Mouse (Mus musculus) adrenal gland, adult 18-20 months (tissue): ENCODE results near the gene Fam193b. TPM values are rescaled to one million over a fixed set of nuclear protein-coding genes. Genes with fewer than 3 reads are reported as not detected.

Experiments
- DNase-seq, 2 experiments: peaks; one replicate each; pipeline ENCODE4 v3.0.0; 2021 to 2022; ENCODE audit warnings: low spot score in 2 of 2
- total RNA-seq, 2 experiments: library from RNA; stranded (reverse); gene quantifications; 1 replicate in 1 of 2; 2 replicates in 1 of 2; pipeline ENCODE4 v1.2.3; 2021

Gene Fam193b
- total RNA-seq, 2 experiments from 2014 or later, result 45.5 to 52.7 TPM

DNA sequence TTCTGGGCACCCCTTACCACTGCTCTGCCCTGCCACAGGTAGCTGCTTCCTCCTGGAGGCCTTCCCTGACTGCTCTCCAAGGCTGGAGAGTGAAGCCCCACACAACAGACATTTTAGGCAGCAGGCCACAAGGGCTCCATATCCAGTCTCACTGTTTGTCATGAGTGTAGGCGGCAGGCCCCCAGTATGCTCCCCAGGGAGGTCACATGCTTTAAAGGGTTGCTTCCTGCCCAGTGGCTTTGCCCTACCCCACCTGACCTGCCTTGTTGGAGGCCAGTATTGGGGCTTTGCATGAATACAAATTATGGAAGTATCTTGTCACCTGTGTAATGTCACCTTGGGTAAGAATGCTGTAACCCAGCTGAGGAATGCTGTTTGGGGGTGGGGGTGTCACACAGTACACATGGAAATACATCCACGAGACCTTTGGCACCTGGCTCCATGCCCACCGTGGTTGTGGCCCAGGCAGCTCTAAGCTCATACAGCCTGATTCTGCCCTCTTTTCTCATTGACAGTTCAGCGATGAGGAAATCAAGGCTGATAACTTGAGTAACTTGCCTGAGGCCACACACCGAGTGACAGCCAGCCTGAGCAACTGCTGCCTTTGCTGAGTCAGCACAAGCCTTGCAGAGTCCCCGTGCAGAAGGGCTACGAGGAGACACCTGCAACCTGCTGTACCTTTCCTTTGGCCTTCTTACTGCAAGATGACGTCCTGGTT is 41.6 kb downstream of the Fam193b start, which contains the start of gene Dok3:
TSS of gene Dok3 (minus strand) at position 99 of the 718 bp plus-strand sequence.
- DNase-seq, result no peak

DNA sequence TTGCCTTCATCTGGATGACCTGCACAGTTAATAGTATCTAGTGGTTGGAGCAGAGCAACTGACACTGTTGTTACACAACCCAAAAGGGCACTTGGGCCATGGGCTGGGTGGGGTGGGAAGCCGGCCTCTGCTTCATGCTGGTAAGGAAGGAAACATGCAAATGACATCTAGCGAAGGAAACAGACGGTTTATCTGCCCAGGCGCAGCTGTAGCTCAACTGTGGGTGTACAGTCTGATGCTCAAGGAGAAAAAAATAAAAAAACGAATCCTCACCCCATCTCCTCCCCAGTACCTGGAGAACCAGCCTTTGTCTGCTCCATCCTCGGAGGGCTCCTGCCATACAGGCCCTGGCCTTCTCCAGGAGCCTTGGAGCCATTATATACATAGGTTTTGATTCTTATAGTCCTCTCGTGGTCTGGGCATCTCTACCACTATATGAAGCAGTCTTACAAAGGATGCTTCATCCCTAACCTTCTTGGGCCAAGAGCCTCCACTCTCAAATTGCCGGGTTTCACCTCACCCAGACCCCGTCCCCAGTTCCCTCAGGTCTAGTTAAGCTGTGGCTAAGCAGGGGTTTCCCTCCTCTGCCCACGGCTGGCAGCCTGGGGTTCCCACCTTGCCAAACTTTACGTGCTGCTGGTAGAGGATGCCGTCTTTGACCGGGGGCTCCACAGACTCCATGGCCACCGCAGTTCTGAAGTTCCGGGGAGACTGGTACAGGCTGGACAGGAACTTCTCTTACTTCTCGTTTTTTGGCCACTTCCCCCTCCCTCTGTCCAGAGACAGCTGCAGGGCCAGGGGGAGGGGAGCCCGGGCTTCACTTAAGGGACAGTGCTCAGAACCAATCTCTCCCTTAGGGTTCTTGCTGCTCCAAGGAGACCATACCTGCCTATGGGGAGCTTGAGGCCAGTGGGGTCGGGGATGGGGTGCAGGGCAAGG is 42.8 kb downstream of the Fam193b start:
- no peak for DNase-seq

DNA sequence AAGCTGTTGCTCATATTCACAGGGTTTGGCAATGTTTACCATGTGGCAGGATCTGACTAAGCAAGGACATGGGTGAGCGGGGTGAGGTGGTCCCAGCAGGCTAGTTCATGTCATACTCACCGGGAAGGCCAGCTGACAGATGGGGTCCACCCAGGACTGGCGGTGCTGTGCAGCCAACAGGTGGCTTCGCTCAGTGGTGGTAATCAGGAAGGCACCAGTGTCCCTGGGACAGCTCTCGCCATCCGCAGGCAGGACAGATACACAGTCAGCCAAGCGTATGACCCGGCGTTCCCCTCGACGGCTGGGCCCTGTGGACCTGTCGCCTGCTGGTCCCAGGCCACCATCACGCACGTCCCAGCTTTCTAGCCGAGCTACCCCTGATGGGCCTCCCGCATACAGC is 43.7 kb downstream of the Fam193b start:
- DNase-seq, result no peak

DNA sequence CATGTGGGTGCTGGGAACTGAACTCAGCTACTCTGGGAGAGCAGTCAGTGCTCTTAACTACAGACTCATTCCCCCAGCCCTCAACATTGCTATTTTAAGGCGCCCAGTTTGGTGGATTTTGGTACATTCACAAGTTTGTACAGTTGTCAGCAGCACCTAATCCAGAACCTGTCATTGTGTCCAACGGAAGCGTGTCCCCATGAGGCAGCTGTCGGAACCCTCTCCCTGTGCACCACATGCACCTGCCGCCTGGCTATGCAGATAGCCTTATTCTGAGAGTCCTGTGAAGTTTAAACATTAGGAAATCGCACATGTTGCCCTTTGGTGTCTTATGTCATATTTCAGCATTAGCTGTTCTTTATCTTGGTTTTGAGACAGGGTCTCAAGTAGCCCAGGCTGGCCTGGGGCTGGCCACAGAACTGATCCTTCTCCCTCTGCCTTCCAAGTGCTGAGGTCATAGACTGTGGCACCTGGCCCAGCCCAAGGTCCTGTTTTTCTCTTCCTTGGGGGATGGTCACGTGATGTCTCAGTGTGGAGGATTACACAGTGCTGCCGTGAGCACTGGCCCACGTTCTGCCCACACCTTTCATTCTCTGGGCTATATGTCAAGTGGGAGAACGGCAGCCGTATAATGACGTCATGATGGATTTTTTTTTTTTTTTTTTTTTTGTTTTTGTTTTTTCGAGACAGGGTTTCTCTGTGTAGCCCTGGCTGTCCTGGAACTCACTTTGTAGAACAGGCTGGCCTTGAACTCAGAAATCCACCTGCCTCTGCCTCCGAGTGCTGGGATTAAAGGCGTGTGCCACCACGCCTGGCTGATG is 45.0 kb downstream of the Fam193b start:
- DNase-seq, result no peak

DNA sequence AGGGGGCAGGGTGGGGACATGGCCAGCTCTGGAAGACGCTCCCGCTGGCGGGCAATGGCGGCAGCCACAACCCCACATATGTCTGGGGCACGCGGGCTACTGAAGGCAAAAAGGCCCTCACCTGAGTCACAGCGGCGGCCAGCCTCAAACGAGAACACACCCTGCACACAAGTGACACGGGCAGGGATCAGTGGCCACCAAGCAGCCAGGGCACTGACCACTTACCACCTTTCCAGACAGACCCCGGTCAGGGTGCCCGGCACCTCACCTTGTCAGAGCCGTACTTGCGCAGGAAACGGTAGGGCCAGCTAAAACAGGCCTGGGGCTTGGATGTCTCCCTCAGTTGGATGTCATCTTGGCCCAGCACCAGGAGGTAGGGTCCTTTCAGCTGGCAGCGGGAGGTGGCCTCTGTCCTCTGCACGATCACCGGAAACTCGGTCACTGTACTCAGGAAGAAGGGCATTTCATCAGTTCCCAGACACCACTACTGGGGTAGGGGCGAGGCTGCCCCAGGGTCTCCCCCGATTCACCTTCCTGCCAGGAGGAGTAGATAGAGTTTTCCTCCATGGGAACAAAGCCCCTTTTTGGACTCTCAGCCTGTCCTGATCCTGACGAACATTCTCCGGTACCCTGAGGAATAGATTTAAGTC is 46.8 kb downstream of the Fam193b start:
- no peak for DNase-seq

DNA sequence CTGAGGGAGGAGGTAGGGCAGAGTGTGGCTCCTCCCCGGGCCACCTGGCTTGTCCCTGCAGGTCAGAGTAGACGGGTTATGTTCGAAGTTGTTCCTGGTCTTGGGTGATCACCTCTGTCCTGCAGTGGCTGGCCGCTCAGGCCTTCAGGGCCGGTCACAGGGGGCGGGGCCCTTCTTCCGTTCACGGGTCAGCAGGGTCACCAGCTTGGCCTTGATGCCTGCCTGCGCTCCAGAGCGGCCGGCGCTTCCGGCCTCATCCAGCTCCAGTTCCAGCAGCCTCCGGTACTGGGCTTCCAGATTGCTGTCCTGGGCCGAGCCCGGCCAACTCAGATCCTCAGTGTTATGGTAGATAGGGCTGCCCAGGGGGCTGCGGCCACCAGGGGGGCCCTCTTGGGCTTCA is 47.6 kb downstream of the Fam193b start:
- DNase-seq, result no peak

DNA sequence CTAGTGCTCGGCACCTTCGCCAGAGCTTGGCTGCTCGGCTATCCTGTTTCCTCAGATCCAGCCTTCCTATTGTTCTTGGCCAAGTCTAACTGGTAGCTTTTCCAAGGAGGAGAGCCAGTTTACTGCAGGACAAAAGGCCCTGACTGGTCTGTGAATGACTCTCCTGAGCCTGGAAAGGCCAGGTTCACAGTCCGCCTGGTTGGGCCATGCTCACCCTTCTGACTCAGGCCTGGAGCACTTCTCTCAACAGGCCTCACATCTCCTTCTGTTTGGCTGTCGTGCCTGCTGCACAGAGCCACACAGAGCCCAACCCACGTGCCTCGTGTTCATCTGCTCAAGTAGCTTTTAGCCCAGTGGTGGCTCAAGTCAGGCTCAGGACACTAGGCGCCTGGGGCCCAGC is 48.2 kb downstream of the Fam193b start:
- DNase-seq, result no peak

DNA sequence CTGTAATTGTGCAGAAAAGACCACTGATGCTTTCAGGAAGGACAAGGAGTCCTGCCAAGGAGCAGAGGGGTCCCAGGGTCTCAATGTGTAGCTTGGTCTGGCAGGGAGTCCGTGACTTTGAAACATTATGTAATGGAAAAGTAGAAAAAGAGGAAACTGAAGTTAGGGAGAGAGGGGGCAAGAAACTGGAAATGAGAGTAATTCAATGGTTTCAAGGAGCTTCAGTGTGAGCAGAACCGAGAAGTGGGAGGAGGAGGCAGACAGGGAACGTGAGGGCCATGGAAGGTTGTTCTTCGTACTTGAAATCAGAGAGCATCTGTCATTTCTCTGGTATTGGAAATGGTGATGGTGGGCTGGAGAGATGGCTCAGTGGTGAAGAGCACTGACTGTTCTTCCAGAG is 51.3 kb downstream of the Fam193b start:
- DNase-seq, result no peak

DNA sequence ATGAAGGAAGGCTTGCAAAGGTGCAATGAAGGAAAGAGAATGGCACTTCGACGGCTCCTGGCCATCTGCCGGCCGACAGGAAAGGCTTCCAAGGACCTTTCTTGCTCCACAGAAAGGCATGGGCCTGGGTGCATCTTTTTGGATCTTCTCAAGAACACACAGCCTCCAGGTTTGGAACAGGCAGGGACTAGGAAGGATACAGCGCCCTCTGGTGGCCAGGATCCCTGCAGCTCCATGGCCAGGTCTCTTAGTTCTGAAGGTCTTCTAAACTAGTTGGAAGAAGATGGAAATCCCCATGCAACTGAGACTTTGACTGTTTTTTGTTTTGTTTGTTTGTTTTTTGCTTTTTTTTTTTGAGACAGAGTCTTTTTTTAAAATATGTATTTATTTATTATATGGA is 54.0 kb downstream of the Fam193b start:
- DNase-seq, result peak; percentile 90 to 95

DNA sequence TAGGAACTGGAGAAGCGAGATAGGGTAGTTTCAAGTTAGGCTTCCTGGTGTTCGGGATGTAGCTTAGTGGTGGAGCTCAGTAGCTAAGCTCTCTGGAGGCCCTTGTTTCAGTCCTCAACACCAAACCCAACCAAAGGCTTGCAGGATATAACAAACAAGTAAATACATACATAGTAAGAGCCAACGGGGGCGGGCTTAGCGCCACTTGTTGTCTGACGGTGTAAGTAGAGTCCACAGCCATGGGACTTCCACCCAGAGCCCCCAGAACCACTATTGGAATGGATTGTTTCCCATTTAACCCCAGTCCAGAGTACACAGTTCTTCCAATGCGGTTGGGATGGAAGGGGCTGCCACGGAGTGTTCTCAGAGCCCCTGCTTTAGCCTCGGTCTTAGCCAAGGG is 57.1 kb downstream of the Fam193b start:
- DNase-seq, result no peak

DNA sequence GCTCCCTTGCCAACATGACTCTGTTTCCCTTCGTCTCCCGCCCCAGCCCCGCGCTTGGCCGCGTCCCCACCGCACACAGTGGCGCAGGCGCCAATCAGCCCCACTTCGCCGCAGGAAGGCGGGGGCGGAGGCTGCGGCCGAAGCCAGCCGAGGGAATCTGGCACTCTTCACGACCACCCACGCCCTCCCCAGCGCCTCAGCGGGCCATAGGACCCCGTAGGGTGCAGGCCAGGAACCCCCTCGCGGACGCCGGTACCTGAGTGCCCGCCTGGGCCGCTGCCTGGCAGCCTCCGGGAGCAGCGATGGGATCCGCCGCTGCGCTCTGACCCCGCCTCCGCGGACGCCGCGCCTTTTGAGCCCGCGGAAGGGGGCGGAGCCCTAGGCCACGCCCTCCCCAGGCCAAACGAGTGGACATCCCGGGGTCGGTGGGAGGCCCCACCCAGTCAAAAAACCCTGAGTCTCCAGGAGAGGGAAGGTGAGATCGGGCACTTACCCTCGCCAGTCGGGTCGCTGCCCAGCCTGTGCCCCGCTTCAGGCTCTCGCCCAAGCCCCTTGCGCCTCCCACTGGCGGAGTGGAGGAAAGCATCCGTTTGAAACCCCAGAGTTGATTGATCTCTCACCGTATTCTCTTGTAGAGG is 57.7 kb downstream of the Fam193b start, which contains the start of gene Pdlim7:
TSS of gene Pdlim7 (minus strand) at position 566 of the 638 bp plus-strand sequence.
- DNase-seq, result peak; percentile 96 to 97

DNA sequence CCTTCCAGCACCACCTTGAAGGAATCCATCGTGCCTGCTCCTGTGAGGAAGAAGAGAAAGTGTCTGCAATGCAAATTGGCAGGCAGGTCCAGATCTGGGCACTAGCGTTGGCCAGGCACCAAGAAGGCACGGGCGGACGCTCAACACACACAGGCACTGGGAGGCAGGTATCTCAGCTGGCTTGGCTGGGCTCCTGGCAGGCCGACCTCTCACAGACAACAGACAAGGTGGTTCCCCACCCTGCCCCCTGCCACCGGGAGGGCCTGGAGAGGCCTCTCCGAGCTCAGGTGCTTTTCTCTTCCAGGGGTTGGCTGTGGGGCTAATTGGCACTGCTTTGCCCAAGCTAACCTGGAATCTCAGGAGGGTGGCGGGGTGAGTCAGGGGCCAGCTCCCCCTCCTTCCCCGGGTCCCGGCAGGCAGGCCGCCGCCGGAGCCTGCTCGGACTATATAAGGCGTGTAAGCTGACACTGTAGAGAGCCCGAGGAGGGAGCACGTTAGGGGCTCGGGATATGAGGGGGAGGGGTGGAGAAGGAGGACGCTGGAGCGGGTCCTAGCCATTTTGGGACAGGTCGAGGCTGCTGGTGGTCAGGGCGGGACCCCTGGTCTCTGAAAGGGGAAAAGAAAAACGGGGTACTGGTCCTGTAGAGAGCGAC is 58.4 kb downstream of the Fam193b start:
- peak in 1 of 2 experiments; percentile 49 for DNase-seq

DNA sequence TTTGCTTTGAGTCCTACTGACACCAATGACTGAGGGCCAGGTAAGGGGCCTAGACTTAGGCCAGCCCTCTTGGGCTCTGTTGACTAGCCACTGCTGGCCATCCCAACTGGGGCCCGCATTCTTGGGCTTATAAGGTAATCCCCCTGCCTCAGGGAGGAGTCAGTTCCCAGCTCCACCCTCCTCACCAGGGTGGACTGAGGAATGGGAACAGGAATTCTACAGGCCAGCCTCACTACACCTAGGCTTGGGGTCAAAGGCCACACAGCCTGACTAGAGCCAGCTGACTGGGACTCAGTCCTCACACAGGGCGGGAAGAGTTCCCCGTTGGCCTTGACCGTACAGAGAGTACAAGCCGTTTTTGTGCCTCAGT is 59.4 kb downstream of the Fam193b start:
- DNase-seq, result no peak

DNA sequence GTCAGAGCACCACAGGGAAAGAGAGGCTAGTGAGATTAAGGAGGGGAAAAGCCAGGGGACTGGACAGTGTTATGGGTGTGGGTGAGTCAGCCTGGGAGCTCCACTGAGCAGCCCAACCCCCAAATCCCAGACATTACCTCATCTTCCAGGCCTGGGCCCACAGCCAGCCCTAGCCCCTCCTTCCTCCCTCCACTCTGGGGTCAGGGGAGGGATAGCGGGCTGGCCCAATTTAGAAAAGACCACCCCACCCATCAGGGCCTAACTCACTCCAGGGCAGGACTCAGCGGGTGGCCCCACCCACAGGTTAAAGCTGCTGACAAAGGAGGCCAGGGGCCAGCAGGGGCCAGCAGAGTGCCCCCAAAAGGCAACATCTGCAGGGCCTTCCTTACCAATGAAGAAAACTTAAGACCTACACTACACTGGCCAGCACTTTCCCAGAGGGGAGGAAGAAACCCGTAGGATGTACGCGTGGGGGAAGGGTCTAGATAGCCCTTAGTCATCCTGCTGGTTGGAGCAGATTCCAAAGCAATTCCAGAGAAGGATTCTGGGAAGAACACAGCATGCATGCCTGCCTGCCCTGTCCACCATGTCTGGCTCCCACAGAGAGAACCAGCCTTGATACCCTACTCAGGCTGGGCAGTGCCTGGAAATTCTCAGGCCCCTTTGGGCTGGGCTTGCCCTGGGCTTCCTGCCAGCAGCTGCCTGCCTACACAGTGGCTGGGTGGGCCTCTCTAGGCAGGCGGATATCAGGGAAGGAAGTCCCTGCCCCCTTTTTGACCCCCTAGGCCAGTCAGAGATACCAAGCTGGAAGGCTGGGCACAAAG is 60.0 kb downstream of the Fam193b start:
- DNase-seq, result peak; percentile 43 to 69

DNA sequence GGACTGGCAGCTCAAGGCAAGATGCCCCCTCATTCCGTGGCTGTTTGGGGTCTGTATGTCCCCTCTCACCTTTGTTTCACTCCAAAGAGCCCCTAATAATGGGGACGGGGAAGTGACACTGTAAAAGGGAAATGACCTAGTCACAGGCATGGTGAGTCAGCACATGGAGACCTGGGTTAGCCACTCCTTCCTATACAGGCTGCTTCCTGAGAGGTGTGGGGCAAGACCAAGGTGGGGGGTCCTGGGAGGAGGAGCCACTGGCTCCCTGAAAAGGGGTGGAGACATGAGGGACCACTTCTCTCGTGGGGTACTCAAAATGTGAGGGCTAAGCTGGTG is 60.6 kb downstream of the Fam193b start:
- DNase-seq, result no peak

DNA sequence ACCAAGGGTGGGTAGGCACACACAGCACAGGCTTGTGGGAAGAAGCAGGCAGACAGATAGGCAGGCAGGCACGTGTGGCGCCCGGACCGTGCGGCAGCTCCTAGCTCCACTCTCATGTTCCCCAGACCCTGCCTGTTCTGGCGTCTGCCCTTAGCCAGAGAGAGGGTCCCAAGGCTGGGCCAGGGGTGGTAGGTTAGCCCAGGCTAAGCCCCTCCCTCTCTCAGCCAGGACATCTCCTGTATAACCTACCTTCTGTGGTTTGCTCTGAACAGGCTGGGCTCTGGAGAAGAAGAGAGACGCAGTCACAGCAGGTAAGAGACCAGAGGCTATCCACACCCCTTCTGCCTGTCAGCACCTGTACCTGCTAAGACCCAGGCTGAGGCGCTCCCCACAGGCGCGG is 62.4 kb downstream of the Fam193b start:
- no peak for DNase-seq

DNA sequence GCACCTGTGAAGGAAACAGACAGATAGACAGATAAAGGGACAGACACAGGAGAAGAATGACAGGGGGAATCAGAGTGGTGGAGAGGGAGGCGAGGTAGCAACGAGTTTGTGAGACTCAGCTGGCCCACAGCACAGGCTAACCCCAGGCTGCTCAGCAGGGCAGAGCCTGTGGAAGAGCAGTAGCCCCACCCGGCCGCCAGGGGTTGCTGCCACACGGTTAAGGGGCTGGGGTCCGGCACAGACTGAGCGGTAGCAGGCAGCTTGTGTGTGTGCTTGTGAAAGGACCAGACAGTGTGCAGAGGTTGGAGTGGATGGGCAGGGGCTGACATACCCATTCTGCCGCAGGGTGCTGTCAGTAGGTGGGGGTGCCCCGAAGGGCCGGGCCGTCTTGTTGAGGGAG is 63.0 kb downstream of the Fam193b start:
- no peak for DNase-seq

DNA sequence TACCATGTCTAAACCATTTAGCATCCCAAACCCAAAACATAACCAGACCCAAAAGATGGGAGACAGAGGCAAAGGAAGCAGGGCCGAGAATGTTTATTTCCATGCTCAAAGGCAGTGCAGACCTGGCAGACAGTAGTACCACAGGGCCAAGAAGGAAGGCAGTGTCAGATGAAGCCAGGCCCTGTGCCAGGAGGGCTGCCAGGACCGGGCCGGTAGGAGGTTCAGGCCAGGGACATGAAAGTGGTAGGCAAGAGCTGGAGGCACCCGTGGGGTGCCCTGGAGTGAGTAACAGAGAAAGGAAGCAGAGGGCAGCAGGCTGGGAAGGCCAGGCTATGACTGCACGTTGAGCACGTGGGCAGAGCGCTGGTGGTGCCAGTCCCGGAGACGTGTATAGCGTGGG is 64.2 kb downstream of the Fam193b start:
- DNase-seq, result no peak

DNA sequence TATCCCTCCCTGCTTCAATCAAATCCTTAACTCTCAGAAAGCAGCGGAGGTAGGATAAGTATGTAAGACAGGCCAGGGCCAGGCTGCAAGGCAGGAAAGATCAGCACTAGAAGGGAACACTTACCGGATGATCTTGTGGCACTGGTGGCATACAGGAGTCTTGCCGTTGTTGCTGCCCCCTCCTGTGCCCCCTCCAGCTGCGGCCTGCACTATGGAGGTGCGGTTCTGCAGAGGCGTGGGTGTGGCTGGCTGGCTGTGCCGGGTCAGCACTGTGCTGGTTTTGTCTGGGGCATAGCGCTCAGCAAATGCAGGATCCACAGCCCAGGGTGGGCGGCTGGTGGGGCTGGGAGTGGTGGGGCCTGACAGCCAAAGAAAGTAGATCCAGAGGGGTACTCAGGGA is 65.1 kb downstream of the Fam193b start:
- no peak for DNase-seq
